Mouse (Mus musculus) myocyte (in vitro differentiated cells): ENCODE measurements around the gene Cd151.

Source experiments
- CEBPB ChIP-seq: IDR thresholded peaks from 2 replicates; pipeline ENCODE4 v1.6.1; 2011; ENCODE audit warnings: mild to moderate bottlenecking, moderate library complexity; ENCODE audit not compliant: poor library complexity, insufficient read depth, severe bottlenecking
- E2F4 ChIP-seq: IDR thresholded peaks from one replicate; pipeline ENCODE4 v1.6.1; 2011; ENCODE audit warnings: mild to moderate bottlenecking, control low read depth, moderate library complexity; ENCODE audit not compliant: insufficient read depth
- MYOG ChIP-seq, 3 experiments: IDR thresholded peaks; one replicate each; pipeline ENCODE4 v1.6.1; 2011; ENCODE audit warnings: control low read depth in 2 of 3, low read depth in 2 of 3, mild to moderate bottlenecking in 2 of 3; ENCODE audit not compliant: insufficient read length in 2 of 3, control insufficient read depth in 1 of 3, insufficient read depth in 1 of 3
- POLR2A ChIP-seq: IDR thresholded peaks from one replicate; pipeline ENCODE4 v1.6.1; 2011; ENCODE audit warnings: low read depth, mild to moderate bottlenecking, control low read depth, moderate library complexity; ENCODE audit not compliant: insufficient read length
- SRF ChIP-seq: IDR thresholded peaks from one replicate; pipeline ENCODE4 v1.6.1; 2011; ENCODE audit warnings: low read depth; ENCODE audit not compliant: control insufficient read depth, insufficient read length
- TCF12 ChIP-seq: IDR thresholded peaks from one replicate; pipeline ENCODE4 v1.6.1; 2011; ENCODE audit warnings: mild to moderate bottlenecking, control low read depth; ENCODE audit not compliant: poor library complexity, insufficient read depth, severe bottlenecking

DNA sequence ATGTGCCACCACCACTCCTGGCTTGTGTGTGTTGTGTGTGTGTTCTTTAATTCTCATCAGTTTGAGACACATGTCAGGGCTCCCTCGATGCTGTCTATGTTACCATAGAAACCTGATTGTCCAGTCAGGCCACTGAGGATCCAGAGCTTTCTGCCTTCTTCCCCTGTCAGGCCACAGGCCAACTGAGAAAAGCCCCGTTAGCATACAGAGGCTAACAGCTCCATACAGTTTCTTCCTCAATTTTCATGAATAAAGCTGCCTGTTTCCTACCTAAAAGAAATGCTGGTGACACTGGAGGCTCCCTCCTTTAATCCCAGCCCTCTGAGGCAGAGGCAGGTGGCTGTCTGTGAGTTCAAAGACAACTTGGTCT lies 30.7 kb upstream of the Cd151 start:
- TF ChIP-seq SRF: no peak
- TF ChIP-seq POLR2A: no peak
- no peak for TF ChIP-seq TCF12
- TF ChIP-seq E2F4: no peak
- no peak for TF ChIP-seq MYOG (IDR thresholded peaks at IDR 0.05; ENCODE audit: control insufficient read depth in 1 of 3, insufficient read depth in 1 of 3, insufficient read length in 2 of 3, low read depth in 2 of 3)
- TF ChIP-seq CEBPB: no peak
